Mouse (Mus musculus) G1E (cell line): ENCODE results near the gene Exoc6.

Experiments
- CTCF ChIP-seq: IDR thresholded peaks from 2 replicates; pipeline ENCODE4 v1.5.1; 2012; ENCODE audit warnings: low read depth, low read length, inconsistent platforms, mixed read lengths
- TAL1 ChIP-seq: conservative IDR thresholded peaks from 2 replicates; pipeline ENCODE4 v1.6.1; 2012; ENCODE audit warnings: low read depth, low read length, inconsistent platforms, mixed read lengths

- TF ChIP-seq CTCF (no peak), TAL1 (no peak)
Observed at GRCm38 (mm10) chr19:37534737-37535365, 15.4 kb upstream of the Exoc6 start.
